Mouse (Mus musculus) kidney, postnatal 36 days (tissue): ENCODE data around the gene Bik.
"Not testable (repeated sequence)": the region's sequence is repeated elsewhere in the genome, so short reads cannot be mapped to it uniquely, and the experiment has no call there.

Experiments
- DNase-seq, 2 experiments: peaks; one replicate each; pipeline ENCODE4 v3.0.0; 2021 to 2022; ENCODE audit warnings: mixed read lengths in 2 of 2

Bik gene

GRCm38 (mm10) chr15:83526424-83527091 lies at the start of gene Bik:
Bik (plus strand) TSS chr15:83526862.
- DNase-seq = peak; percentile 74 to 86

GRCm38 (mm10) chr15:83478096-83478495 lies 48.6 kb upstream of the Bik start:
- peak; percentile 56 to 63 for DNase-seq

GRCm38 (mm10) chr15:83479818-83480217 lies 46.8 kb upstream of the Bik start:
- DNase-seq = no peak

GRCm38 (mm10) chr15:83481236-83481780 lies 45.4 kb upstream of the Bik start:
- no peak for DNase-seq

DNA sequence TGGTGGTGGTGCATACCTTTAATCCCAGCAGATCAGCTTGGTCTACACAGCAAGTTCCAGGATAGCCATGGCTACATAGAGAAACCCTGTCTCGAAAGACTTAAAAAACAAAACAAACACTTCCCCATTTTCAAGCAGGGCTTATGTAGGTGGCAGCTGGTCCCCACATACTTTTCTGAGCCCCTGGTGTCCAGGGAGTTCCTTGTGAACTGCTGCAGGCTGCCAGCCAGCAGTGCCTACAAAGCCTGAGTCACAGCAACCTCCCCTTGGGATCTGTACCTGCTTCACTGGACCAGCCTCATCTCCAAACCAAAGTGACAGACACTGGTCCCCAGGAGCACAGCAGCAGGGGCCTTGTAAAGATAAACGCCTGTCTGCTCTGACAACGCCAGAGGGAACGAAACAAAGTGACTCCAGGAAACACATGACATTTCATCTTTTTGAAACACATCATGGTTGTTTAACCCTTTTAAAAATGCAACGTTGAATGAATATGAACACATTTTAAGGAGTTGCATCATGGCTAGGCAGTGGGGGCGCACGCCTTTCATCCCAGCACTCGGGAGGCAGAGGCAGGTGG lies 43.9 kb upstream of the Bik start:
- no peak for DNase-seq

- DNase-seq = peak in 1 of 2 experiments; percentile 71
Observed at GRCm38 (mm10) chr15:83483482-83483881, 43.2 kb upstream of the Bik start.

DNA sequence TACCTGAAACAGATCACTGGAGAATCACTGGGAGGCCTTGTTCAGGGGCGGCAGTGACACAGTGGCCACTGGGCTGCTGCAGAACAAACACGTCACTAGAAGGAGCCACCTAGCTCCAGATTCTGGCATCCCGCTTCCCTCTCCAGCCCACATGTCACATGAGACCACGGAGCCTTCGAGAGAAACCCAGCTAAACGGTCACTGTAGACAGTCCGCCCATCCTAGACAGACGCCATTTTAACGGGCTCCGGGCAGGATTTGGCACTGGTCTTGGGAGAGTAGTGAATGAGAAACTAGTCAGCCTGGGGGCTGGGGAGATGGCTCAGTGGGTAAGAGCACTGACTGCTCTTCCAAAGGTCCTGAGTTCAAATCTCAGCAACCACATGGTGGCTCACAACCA lies 42.4 kb upstream of the Bik start:
- no peak for DNase-seq

GRCm38 (mm10) chr15:83487477-83488115 lies 39.1 kb upstream of the Bik start:
- DNase-seq = no peak

DNA sequence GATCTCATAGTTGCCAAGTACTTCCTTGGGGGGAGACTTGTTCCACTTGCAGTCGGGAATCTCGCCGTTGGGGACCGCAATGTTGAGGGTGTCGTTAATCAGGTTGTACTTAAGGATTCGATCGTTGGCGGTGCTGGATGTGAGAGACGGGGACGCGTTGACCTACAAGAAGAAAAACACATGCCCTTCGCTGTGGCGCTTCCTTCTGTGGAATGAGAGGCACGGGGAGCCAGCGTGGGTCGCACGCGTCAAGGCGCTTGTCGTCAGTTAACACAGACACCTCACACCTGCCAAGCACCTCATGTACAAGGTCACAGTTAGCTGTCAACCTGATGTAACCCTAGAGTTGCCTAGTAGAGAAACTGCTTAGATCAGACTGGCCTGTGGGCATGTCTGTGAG lies 37.2 kb upstream of the Bik start:
- no peak for DNase-seq

- DNase-seq = no peak
Observed at GRCm38 (mm10) chr15:83491891-83492290, 34.8 kb upstream of the Bik start.

- no peak for DNase-seq
Observed at GRCm38 (mm10) chr15:83493856-83494571, 32.6 kb upstream of the Bik start.

- DNase-seq = no peak
Observed at GRCm38 (mm10) chr15:83494572-83494920, 32.1 kb upstream of the Bik start.

DNA sequence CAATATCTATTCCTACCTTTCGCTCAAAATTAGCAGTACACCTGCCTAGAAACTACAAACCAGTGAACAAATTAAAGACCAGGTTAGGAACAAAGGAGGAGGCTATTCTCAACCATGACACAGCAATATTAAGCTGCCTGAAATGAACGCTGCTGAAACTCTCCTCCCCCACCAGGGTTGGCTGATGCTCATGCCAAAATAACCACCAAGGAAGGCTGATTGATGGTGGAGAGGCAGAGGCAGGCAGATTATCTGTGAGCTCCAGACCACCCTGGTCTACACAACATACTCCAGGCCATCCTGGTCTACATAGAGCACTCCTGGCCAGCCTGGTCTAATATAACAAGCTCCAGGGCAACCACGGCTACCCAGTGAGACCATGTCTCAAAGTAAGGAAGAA lies 31.5 kb upstream of the Bik start:
- no peak for DNase-seq

DNA sequence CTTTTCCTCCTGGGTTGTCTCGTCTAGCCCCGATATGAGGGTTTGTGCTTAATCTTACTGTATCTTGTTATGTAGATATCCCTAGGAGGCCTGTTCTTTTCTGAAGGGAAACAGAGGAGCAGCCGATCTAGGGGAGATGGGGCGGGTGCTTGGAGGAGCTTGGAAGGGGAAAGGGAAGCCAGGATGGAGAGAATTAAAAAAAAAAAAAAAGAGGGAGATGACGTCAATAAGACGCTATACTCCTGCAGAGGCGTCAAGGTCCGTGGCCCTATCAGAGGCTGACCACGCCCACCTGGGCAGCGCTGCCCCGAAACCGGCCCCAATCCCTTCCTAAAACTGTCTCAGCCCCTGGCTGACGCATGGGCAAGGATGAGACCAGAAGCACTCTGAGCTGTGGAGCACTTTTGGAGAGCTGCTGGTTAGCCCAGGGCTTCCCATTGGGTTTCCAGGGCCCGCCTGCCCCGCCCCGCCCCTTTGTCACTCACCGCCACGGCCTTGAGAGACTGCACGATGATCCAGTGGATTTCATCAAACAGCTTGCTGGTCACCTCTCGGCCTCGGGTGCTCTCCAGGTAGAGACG lies 30.8 kb upstream of the Bik start:
- DNase-seq = no peak

DNA sequence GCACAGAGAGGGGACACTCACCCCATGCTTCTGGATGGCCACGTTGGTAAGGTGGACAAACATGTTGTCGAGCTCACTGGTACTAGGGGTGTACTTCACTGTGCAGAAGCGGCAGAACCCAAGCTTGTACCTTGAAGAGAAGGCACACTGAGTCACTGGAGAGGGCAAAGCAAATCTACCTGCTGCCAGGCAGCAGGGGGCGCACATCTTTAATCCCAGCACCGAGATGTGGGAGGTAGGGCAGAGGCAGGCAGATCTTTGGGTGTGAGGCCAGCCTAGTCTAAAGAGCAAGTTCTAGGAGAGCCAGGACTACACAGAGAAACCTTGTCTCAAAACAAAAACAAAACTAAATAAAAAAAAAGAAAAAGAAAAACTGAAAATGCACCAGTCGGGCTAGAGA lies 29.4 kb upstream of the Bik start:
- DNase-seq = peak in 1 of 2 experiments; percentile 49

GRCm38 (mm10) chr15:83499211-83499755 lies 27.4 kb upstream of the Bik start:
- DNase-seq = no peak

- peak; percentile 34 to 77 for DNase-seq
Observed at GRCm38 (mm10) chr15:83500352-83500751, 26.3 kb upstream of the Bik start.

- DNase-seq = not testable (repeated sequence)
Observed at GRCm38 (mm10) chr15:83501483-83501882, 25.2 kb upstream of the Bik start.

DNA sequence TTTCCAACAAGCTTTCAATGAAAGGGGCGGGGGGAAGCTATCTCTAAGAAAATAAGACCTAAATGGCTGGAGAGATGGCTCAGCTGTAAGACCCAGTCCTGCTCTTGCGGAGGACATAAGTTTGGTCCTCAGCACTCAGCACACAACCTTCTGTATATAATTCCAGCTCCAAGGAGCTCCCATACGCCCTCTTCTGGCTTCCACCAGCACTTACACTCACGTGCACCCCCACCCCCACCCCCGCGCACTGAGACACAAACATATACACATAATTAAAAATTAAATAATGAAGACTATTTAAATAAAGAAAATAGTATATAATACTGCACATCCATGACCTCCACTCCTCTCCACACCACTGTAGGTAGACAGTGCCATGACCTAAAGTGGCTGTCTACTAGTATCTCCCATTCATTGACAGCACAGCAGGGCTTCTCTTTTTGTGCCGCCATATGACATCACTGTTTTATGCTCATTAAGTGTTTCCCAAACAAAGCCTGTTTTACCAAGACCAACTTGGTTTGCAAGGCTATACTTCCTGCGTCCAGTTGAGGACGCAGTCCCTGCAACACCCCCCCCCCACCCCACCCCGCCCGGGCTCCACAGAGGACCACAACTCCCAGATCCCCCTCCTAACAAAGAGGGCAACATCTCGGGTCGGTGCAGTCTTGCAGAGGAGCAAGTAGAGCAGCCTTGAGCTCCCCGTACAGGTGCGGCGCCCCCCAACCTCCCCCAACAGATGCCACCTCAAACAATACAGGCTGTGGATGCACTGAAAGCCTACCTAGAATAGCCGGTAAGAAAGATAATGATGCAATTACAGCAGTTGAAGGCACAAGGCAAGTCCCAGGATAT lies 16.5 kb upstream of the Bik start:
- no peak for DNase-seq

DNA sequence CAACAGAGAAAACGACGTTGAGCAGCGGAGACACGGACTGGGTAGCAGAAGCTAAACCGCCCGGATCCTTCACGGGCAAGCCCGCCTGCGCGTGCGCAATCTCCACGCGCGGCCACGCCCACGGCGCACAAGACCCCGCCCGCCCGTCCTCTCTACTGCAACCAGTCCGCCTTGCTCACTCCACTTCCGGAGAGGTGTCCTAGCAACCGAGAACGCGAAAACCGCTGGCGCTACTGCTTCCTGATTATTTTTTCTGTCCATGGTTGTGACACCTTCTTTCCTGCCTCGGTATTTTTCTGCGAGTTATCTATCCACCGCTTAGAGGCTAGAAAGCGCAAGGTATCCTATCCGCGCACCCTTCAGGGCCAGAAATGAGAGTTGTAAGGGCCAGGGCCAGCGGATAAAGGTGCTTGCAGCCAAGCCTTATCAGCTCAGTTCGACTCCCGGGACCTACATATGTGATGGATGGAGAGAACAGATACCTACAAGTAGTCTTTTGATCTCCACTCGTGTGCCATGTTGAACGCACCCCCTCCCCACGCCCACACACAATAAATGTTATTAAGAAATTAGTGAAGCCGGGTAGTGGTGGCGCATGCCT lies 15.8 kb upstream of the Bik start, which contains the start of gene Ttll1:
Ttll1 (minus strand) TSS at position 89 of the 601 bp plus-strand sequence.
- peak; percentile 97 to 98 for DNase-seq
